Mouse (Mus musculus): ENCODE measurements at regions not wholly inside any gene's neighbourhood (a gene's known extent, or its start where the extent isn't known, plus 50 kb on each side); places are given as distances from the start of the nearest gene placed in this dataset.
"Not testable (repeated sequence)": the region's sequence is repeated elsewhere in the genome, so short reads cannot be mapped to it uniquely, and the experiment has no call there.

GRCm38 (mm10) chr10:27761402-27761801 is 141.8 kb upstream of the Lama2 start:
- peak; percentile 55 for DNase-seq (ENCODE audit: low read depth, low spot score)

- peak; percentile 67 for DNase-seq (ENCODE audit: low read depth, low spot score)
These were observed 182.8 kb upstream of the Lama2 start for GRCm38 (mm10) chr10:27802368-27802767.

- DNase-seq (ENCODE audit: low read depth, low spot score): peak; percentile 5
These were observed 190.0 kb upstream of the Lama2 start for GRCm38 (mm10) chr10:27809539-27809938.

GRCm38 (mm10) chr10:27825671-27826070 is 206.1 kb upstream of the Lama2 start:
- not testable (repeated sequence) for DNase-seq (ENCODE audit: low read depth, low spot score)

GRCm38 (mm10) chr10:27828346-27828745 is 208.8 kb upstream of the Lama2 start:
- DNase-seq (ENCODE audit: low read depth, low spot score): no peak

GRCm38 (mm10) chr10:27838666-27839065 is 219.1 kb upstream of the Lama2 start:
- DNase-seq (ENCODE audit: low read depth, low spot score): peak; percentile 17

- peak; percentile 32 for DNase-seq (ENCODE audit: low read depth, low spot score)
These were observed 221.6 kb upstream of the Lama2 start for GRCm38 (mm10) chr10:27841042-27841709.

GRCm38 (mm10) chr10:27843010-27843409 is 223.5 kb upstream of the Lama2 start:
- peak; percentile 51 for DNase-seq (ENCODE audit: low read depth, low spot score)

- DNase-seq (ENCODE audit: low read depth, low spot score): peak; percentile 12
These were observed 211.0 kb upstream of the Ptprk start for GRCm38 (mm10) chr10:27863625-27864024.

GRCm38 (mm10) chr10:27880867-27881266 is 193.8 kb upstream of the Ptprk start:
- DNase-seq (ENCODE audit: low read depth, low spot score): no peak

- peak; percentile 41 for DNase-seq (ENCODE audit: low read depth, low spot score)
These were observed 182.7 kb upstream of the Ptprk start for GRCm38 (mm10) chr10:27891778-27892512.

- no peak for DNase-seq (ENCODE audit: low read depth, low spot score)
These were observed 158.2 kb upstream of the Ptprk start for GRCm38 (mm10) chr10:27916406-27916805.

GRCm38 (mm10) chr10:27927266-27927665 is 147.4 kb upstream of the Ptprk start:
- peak; percentile 1 for DNase-seq (ENCODE audit: low read depth, low spot score)

GRCm38 (mm10) chr10:27942136-27942535 is 132.5 kb upstream of the Ptprk start:
- peak; percentile 30 for DNase-seq (ENCODE audit: low read depth, low spot score)

GRCm38 (mm10) chr10:27949127-27949526 is 125.5 kb upstream of the Ptprk start:
- DNase-seq (ENCODE audit: low read depth, low spot score): no peak

GRCm38 (mm10) chr10:27968202-27968601 is 106.4 kb upstream of the Ptprk start:
- DNase-seq (ENCODE audit: low read depth, low spot score): no peak

GRCm38 (mm10) chr10:27984047-27984446 is 90.6 kb upstream of the Ptprk start:
- no peak for DNase-seq (ENCODE audit: low read depth, low spot score)

GRCm38 (mm10) chr10:27985068-27985467 is 89.6 kb upstream of the Ptprk start:
- no peak for DNase-seq (ENCODE audit: low read depth, low spot score)

GRCm38 (mm10) chr10:27987026-27987425 is 87.6 kb upstream of the Ptprk start:
- DNase-seq (ENCODE audit: low read depth, low spot score): no peak

GRCm38 (mm10) chr10:27988066-27988465 is 86.6 kb upstream of the Ptprk start:
- DNase-seq (ENCODE audit: low read depth, low spot score): no peak

GRCm38 (mm10) chr10:27990359-27991056 is 84.1 kb upstream of the Ptprk start:
- DNase-seq (ENCODE audit: low read depth, low spot score): no peak

GRCm38 (mm10) chr10:27991057-27991365 is 83.6 kb upstream of the Ptprk start:
- DNase-seq (ENCODE audit: low read depth, low spot score): peak; percentile 28
